Mouse (Mus musculus) heart, embryonic 15.5 days (tissue): ENCODE data around the gene Cftr. TPM values are rescaled to one million over a fixed set of nuclear protein-coding genes. Genes with fewer than 3 reads are reported as not detected.

ENCODE experiments used
- ATAC-seq: fragments of 200-750 bp; cut with Nextera tagmentation; replicated peaks from 2 replicates; pipeline ENCODE4 v1.8.0; 2017; ENCODE audit warnings: low read depth, moderate TSS enrichment; ENCODE audit not compliant: insufficient number of reproducible peaks, insufficient read depth, low FRiP score
- H3K27ac ChIP-seq: fragments of 300-500 bp; sonication (generic); 2 replicates; pipeline ENCODE4 v1.5.1; 2015; ENCODE audit warnings: mild to moderate bottlenecking, inconsistent platforms
- H3K27me3 ChIP-seq: fragments of 300-500 bp; sonication (generic); 2 replicates; pipeline ENCODE4 v1.6.1; 2015; ENCODE audit warnings: inconsistent platforms
- H3K36me3 ChIP-seq: fragments of 300-500 bp; sonication (generic); 2 replicates; pipeline ENCODE4 v1.6.1; 2015; ENCODE audit warnings: mild to moderate bottlenecking, inconsistent platforms
- H3K4me1 ChIP-seq: fragments of 300-500 bp; sonication (generic); replicated peaks from 2 replicates; pipeline ENCODE4 v1.6.1; 2015; ENCODE audit warnings: inconsistent platforms
- H3K4me2 ChIP-seq: fragments of 300-500 bp; sonication (generic); 2 replicates; pipeline ENCODE4 v1.6.1; 2015; ENCODE audit warnings: inconsistent platforms, mild to moderate bottlenecking, moderate library complexity
- H3K4me3 ChIP-seq: fragments of 300-500 bp; sonication (generic); 2 replicates; pipeline ENCODE4 v1.5.1; 2015; ENCODE audit warnings: mild to moderate bottlenecking, inconsistent platforms
- H3K9ac ChIP-seq: fragments of 300-500 bp; sonication (generic); 2 replicates; pipeline ENCODE4 v1.6.1; 2015; ENCODE audit warnings: mild to moderate bottlenecking, inconsistent platforms
- H3K9me3 ChIP-seq: fragments of 300-500 bp; sonication (generic); replicated peaks from 2 replicates; pipeline ENCODE4 v1.6.1; 2016; ENCODE audit warnings: inconsistent platforms
- whole genome bisulfite sequencing: fragments of 180-500 bp; shearing (Covaris S2); methylation state at CpG from one replicate; pipeline ENCODE4 v1.1.7; 2015; ENCODE audit warnings: mixed read lengths; 5-methylcytosine and 5-hydroxymethylcytosine counted together
- polyA plus RNA-seq: library from polyadenylated mRNA; unstranded; fragments of >200 nt; fragmentation: Nextera tagmentation; extraction: Ambion mirVana; gene quantifications from 2 replicates; pipeline ENCODE4 v1.2.1, GENCODE M21; 2015

Gene Cftr
- polyA plus RNA-seq, 1 experiment from 2014 or later = 0.24 TPM

DNA sequence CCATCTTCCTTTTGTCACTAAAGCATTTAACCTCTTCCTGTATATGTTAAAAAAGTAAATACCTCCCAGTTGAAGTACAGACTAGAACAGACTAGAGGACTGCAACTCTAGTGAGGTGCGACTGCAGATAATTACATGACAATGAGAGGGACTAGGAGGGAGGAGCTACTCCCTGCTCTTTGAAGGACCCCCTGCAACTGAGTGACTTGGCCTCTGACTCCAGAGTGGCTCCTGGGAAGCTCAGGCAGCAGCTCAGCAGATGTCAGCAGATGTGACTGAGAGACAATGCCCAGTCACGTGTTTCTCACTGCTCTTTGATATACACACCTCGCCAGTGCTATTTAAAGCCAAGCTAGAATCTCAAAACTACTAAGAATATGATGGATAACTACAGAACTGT is 54.7 kb downstream of the Cftr start:
- no peak for ATAC-seq
- WGBS = 10% methylated on average over 3 of the region's 3 CpGs
- no peak overlapping the region for H3K4me2 ChIP-seq
- H3K27me3 ChIP-seq = no peaks in the 10 kb centered on the region
- H3K9me3 ChIP-seq = no peaks in the 10 kb centered on the region
- H3K4me3 ChIP-seq = no peak overlapping the region
- no peaks in the 10 kb centered on the region for H3K4me1 ChIP-seq
- H3K9ac ChIP-seq = no peak overlapping the region
- H3K36me3 ChIP-seq = no peaks in the 10 kb centered on the region
- H3K27ac ChIP-seq = no peak overlapping the region

DNA sequence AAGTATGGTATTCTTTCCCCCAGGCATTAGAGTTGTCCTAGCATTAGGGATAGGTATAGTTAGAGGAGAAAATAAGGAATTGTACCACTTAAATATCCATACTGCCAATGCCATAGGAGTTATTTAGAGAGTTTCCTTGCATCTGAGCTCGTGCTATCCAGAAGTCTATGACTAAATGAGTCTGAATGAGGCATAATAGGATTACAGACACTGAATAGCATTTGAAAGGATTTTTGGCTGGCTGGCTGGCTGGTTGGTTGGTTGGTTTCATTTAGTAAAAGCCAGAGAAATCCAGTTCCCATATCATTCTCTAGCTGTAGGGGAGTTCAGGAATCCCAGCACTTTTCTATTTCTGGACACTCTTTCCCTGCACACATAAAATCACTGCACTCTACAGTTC is 76.0 kb downstream of the Cftr start:
- no peak overlapping the region for H3K4me3 ChIP-seq
- H3K9me3 ChIP-seq = no peaks in the 10 kb centered on the region
- H3K36me3 ChIP-seq = no peaks in the 10 kb centered on the region
- H3K27ac ChIP-seq = no peak overlapping the region
- 63% methylated on average over 1 of the region's 1 CpGs for WGBS
- H3K4me2 ChIP-seq = no peak overlapping the region
- H3K4me1 ChIP-seq = no peaks in the 10 kb centered on the region
- no peaks in the 10 kb centered on the region for H3K27me3 ChIP-seq
- no peak overlapping the region for H3K9ac ChIP-seq
- no peak for ATAC-seq

DNA sequence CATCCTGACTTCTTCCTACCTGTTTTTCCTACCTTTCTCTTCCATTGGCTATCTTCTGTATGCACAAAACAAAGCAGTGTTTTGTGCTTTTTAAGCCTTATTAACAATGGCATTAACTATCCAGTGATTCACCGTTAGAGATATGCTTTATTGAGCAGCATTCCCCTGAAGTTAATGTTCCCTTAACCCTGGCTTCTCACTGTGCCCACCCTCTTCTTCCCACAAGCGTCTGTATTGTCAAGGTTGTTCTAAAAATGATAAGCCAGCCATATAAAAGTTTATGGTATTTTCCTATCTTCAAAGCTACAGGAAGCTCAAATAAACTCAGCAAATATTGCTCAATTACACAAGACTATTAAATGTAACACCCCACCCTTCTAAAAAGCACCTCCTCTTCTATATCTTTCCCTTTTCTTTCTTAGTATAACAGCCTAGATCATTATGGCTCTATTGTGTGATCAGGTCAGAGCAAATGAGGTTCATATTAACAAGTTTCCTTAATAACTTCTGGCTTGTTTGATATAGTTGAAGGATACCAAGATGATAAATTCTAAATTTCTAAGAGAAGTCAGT is 77.5 kb downstream of the Cftr start:
- no peak overlapping the region for H3K27ac ChIP-seq
- H3K36me3 ChIP-seq = no peaks in the 10 kb centered on the region
- no peak overlapping the region for H3K4me2 ChIP-seq
- no peaks in the 10 kb centered on the region for H3K27me3 ChIP-seq
- no peak overlapping the region for H3K4me3 ChIP-seq
- no peaks in the 10 kb centered on the region for H3K4me1 ChIP-seq
- H3K9me3 ChIP-seq = no peaks in the 10 kb centered on the region
- no peak overlapping the region for H3K9ac ChIP-seq
- 63% methylated on average over 2 of the region's 2 CpGs for WGBS
- no peak for ATAC-seq

DNA sequence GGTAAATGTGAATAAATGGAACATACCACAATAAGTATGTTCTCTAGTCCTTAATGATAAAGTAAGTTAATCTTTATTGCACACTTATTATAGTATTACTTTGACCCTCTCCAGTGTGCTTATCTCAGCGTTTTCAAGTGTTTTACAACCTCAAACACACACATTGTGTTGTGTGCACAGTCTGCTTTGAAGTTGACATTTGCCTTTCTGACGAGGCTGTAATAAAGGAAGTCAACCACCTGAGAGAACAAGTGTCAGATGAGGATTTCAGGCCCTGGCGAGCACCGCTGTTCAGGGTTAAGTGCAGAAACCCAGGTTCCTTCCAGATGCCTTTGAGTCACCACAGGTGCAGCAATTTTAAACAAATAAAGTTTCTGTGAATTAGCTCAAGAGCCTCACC is 78.0 kb downstream of the Cftr start:
- 45% methylated on average over 4 of the region's 4 CpGs for WGBS
- ATAC-seq = no peak

GRCm38 (mm10) chr6:18254586-18254985 is 84.1 kb downstream of the Cftr start:
- no peak for ATAC-seq
- Histone ChIP-seq H3K4me1 (no peaks in the 10 kb centered on the region), H3K9me3 (no peaks in the 10 kb centered on the region), H3K9ac (no peak overlapping the region), H3K27ac (no peak overlapping the region), H3K27me3 (no peaks in the 10 kb centered on the region), H3K36me3 (no peaks in the 10 kb centered on the region), H3K4me3 (no peak overlapping the region), H3K4me2 (no peak overlapping the region)
- 71% methylated on average over 5 of the region's 5 CpGs for WGBS

More for the DNA sequence above, 78.0 kb downstream of the Cftr start:
- Histone ChIP-seq H3K36me3 (no peaks in the 10 kb centered on the region), H3K4me3 (no peak overlapping the region), H3K9ac (no peak overlapping the region), H3K27me3 (no peaks in the 10 kb centered on the region), H3K4me2 (no peak overlapping the region), H3K9me3 (no peaks in the 10 kb centered on the region), H3K27ac (no peak overlapping the region), H3K4me1 (no peaks in the 10 kb centered on the region)

DNA sequence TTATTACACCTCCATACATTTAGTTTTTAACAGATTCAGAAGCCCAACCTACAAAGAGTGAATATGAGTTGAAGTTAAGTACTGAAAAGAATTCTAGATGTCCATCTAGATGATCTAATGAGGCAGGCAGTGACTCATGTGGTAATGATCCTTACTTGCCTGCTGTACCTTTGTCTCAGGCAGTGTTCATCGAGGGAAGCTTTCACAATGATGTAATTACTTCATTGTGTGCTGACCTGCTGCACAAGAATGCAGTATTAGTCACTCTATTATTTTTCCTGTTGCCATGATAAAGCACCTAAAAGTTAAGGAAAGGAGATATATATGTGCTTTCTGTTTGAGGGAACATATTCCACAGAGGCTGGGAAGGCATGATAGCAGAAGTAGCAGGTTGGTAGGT is 100.5 kb downstream of the Cftr start:
- no peak overlapping the region for H3K4me2 ChIP-seq
- H3K9ac ChIP-seq = no peak overlapping the region
- no peak overlapping the region for H3K27ac ChIP-seq
- H3K36me3 ChIP-seq = no peaks in the 10 kb centered on the region
- H3K9me3 ChIP-seq = no peaks in the 10 kb centered on the region
- WGBS = 24% methylated on average over 1 of the region's 1 CpGs
- H3K27me3 ChIP-seq = no peaks in the 10 kb centered on the region
- no peak overlapping the region for H3K4me3 ChIP-seq
- ATAC-seq = no peak
- H3K4me1 ChIP-seq = no peaks in the 10 kb centered on the region

GRCm38 (mm10) chr6:18300781-18301180 is 130.3 kb downstream of the Cftr start:
- ATAC-seq = no peak
- no peaks in the 10 kb centered on the region for H3K9me3 ChIP-seq
- no peaks in the 10 kb centered on the region for H3K36me3 ChIP-seq
- no peak overlapping the region for H3K9ac ChIP-seq
- 47% methylated on average over 2 of the region's 2 CpGs for WGBS
- H3K4me3 ChIP-seq = no peak overlapping the region
- no peaks in the 10 kb centered on the region for H3K27me3 ChIP-seq
- no peak overlapping the region for H3K4me2 ChIP-seq
- H3K4me1 ChIP-seq = no peaks in the 10 kb centered on the region
- no peak overlapping the region for H3K27ac ChIP-seq

DNA sequence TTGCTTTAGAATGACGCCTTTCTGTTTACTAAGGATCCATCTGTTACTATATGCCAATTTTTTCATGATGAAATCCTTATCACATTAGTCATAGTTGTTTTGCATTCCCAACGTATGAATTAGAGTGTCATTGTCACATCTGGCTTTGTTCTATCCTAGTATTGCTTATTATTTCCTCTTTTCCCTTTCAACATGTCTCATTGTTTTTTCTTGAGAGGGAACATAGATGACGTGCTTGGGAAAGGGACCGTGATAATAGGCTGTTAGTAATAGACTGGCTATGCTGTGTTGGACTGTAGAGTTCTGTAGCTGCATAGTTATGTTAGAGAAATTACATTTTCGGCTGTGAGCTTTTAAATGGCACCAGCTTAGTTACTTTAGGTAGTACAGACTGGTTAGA is 131.6 kb downstream of the Cftr start:
- H3K4me1 ChIP-seq = no peaks in the 10 kb centered on the region
- no peak overlapping the region for H3K27ac ChIP-seq
- no peaks in the 10 kb centered on the region for H3K36me3 ChIP-seq
- no peaks in the 10 kb centered on the region for H3K27me3 ChIP-seq
- no peak for ATAC-seq
- no peak overlapping the region for H3K4me3 ChIP-seq
- WGBS = 52% methylated on average over 5 of the region's 5 CpGs
- H3K9me3 ChIP-seq = no peaks in the 10 kb centered on the region
- H3K9ac ChIP-seq = no peak overlapping the region
- no peak overlapping the region for H3K4me2 ChIP-seq

DNA sequence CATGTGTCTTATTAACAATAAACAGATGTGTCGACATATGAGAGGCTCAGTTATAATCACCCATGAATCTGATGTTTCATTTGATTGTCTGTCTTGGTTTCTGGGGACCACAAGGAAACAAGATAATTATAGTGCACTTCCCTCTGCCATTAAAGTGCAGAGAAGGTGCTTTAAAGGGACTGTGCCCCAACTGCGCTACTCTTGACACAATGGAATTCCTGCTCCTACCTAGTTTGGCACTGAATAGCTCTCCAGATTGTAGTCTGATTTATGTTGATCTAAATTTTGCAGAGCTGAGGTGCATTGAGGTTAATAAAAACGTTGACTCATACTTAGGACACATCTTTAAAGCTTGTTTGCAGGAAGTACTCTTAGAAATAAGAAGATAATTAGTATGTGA is 132.7 kb downstream of the Cftr start:
- WGBS = 60% methylated on average over 3 of the region's 3 CpGs
- H3K27ac ChIP-seq = no peak overlapping the region
- no peak for ATAC-seq

GRCm38 (mm10) chr6:18305130-18305529 is 134.6 kb downstream of the Cftr start:
- Histone ChIP-seq H3K9me3 (no peaks in the 10 kb centered on the region), H3K4me1 (no peaks in the 10 kb centered on the region), H3K4me2 (no peak overlapping the region), H3K9ac (no peak overlapping the region), H3K27ac (no peak overlapping the region), H3K27me3 (no peaks in the 10 kb centered on the region), H3K36me3 (no peaks in the 10 kb centered on the region), H3K4me3 (no peak overlapping the region)
- WGBS = 69% methylated on average over 4 of the region's 4 CpGs
- ATAC-seq = no peak

More for the DNA sequence above, 132.7 kb downstream of the Cftr start:
- H3K4me2 ChIP-seq = no peak overlapping the region
- H3K27me3 ChIP-seq = no peaks in the 10 kb centered on the region
- no peaks in the 10 kb centered on the region for H3K4me1 ChIP-seq
- H3K36me3 ChIP-seq = no peaks in the 10 kb centered on the region
- no peaks in the 10 kb centered on the region for H3K9me3 ChIP-seq
- no peak overlapping the region for H3K9ac ChIP-seq
- no peak overlapping the region for H3K4me3 ChIP-seq

DNA sequence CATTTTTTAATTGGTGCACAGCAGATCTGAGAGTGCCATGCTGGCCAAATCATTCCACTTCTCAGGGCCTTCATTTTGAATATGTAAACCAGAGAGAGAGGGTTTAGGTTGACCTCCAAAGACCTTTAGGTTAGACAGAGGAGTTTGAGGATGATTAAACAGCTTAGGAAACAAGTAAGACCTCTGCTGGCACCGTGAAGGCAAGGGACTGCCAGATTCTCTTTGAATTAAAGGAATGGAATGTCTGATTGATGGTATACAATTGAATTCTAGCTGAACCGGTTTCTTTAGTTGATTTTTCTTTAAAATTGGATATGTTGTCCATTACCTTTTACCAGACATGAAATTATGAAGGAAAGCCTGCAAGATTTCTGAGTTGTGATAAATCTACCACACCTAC is 140.5 kb downstream of the Cftr start:
- no peak for ATAC-seq

DNA sequence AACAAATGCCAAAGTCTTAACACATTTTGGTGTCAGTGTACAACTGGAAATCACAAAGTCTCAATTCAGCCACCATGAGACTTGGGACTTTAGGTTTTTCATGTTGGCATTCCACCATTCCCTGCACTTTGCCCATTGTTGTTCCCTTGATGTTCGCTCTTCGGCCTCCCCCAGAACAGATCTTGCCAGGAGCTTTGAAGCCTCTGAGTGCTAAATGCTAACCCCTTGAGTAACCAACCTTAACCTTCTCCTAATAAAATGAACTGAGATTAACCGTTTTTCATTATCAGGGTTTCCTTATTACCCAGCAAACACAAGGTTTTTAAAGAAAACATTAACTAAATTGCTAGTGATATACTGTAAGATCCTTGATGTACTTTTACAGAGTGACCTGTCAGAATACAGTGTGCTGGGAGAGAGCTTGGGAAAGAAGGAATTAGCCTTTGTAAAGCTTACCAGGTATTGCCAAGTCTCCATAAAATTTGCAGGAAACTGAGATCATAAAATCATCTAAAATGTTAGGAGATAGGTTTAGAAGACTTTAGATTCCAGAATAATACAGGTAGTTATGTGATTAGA is 144.0 kb downstream of the Cftr start:
- ATAC-seq = no peak
- H3K9me3 ChIP-seq = no peaks in the 10 kb centered on the region
- no peaks in the 10 kb centered on the region for H3K36me3 ChIP-seq
- H3K27me3 ChIP-seq = no peaks in the 10 kb centered on the region
- H3K4me2 ChIP-seq = no peak overlapping the region
- no peak overlapping the region for H3K9ac ChIP-seq
- no peak overlapping the region for H3K27ac ChIP-seq
- H3K4me1 ChIP-seq = no peaks in the 10 kb centered on the region
- WGBS = 83% methylated on average over 3 of the region's 3 CpGs
- no peak overlapping the region for H3K4me3 ChIP-seq

More for the DNA sequence above, 140.5 kb downstream of the Cftr start:
- no peak overlapping the region for H3K4me3 ChIP-seq
- H3K27me3 ChIP-seq = no peaks in the 10 kb centered on the region
- no peak overlapping the region for H3K4me2 ChIP-seq
- H3K9ac ChIP-seq = no peak overlapping the region
- H3K27ac ChIP-seq = no peak overlapping the region
- WGBS = 31% methylated on average over 2 of the region's 2 CpGs
- no peaks in the 10 kb centered on the region for H3K36me3 ChIP-seq
- H3K4me1 ChIP-seq = no peaks in the 10 kb centered on the region
- no peaks in the 10 kb centered on the region for H3K9me3 ChIP-seq
